Mouse (Mus musculus) liver, postnatal 0 days (tissue): ENCODE data around the gene Gadd45g. TPM values are rescaled to one million over a fixed set of nuclear protein-coding genes. Genes with fewer than 3 reads are reported as not detected.

Experiments
- ATAC-seq: fragments of 200-750 bp; cut with Nextera tagmentation; 2 replicates; pipeline ENCODE4 v1.8.0; 2017; ENCODE audit warnings: mild to moderate bottlenecking, moderate library complexity
- DNase-seq: peaks from one replicate; pipeline ENCODE4 v3.0.0-alpha.2; 2016
- H3K27ac ChIP-seq: fragments of 300-500 bp; sonication (generic); 2 replicates; pipeline ENCODE4 v1.5.1; 2014; ENCODE audit warnings: antibody characterized with exemption, moderate library complexity, mild to moderate bottlenecking, low read depth
- H3K27me3 ChIP-seq: fragments of 300-500 bp; sonication (generic); 2 replicates; pipeline ENCODE4 v1.6.1; 2014; ENCODE audit warnings: low read length, control low read depth, mixed read lengths; ENCODE audit not compliant: insufficient read depth
- H3K36me3 ChIP-seq: fragments of 300-500 bp; sonication (generic); replicated peaks from 2 replicates; pipeline ENCODE4 v1.6.1; 2014; ENCODE audit warnings: mild to moderate bottlenecking, control low read depth, low read length, moderate library complexity, mixed read lengths; ENCODE audit not compliant: insufficient read depth
- H3K4me1 ChIP-seq: fragments of 300-500 bp; sonication (generic); 2 replicates; pipeline ENCODE4 v1.6.1; 2014; ENCODE audit warnings: antibody characterized with exemption, mild to moderate bottlenecking, control low read depth; ENCODE audit not compliant: insufficient read depth
- H3K4me2 ChIP-seq: fragments of 300-500 bp; sonication (generic); 2 replicates; pipeline ENCODE4 v1.6.1; 2014; ENCODE audit warnings: low read depth, mild to moderate bottlenecking, low read length, moderate library complexity, mixed read lengths
- H3K4me3 ChIP-seq: fragments of 300-500 bp; sonication (generic); 2 replicates; pipeline ENCODE4 v1.5.1; 2014; ENCODE audit warnings: low read depth, low read length
- H3K9ac ChIP-seq: fragments of 300-500 bp; sonication (generic); replicated peaks from 2 replicates; pipeline ENCODE4 v1.6.1; 2014; ENCODE audit warnings: mild to moderate bottlenecking, moderate library complexity
- H3K9me3 ChIP-seq: fragments of 300-500 bp; sonication (generic); 2 replicates; pipeline ENCODE4 v1.6.1; 2016; ENCODE audit warnings: mild to moderate bottlenecking, control low read depth, low read length, mixed read lengths
- CTCF ChIP-seq: sonication (generic); IDR thresholded peaks from 2 replicates; pipeline ENCODE4 v1.5.1; 2016; ENCODE audit warnings: antibody characterized with exemption, low read depth
- EP300 ChIP-seq: IDR thresholded peaks from 2 replicates; pipeline ENCODE4 v1.6.1; 2016; ENCODE audit warnings: antibody characterized with exemption, low read depth, mild to moderate bottlenecking
- WGBS: fragments of 180-500 bp; shearing (Covaris S2); extraction: QIAGEN DNeasy Blood & Tissue Kit; methylation state at CpG from one replicate; pipeline ENCODE4 v1.1.7; 2014; ENCODE audit not compliant: insufficient replicate concordance; 5-methylcytosine and 5-hydroxymethylcytosine counted together
- polyA plus RNA-seq: library from polyadenylated mRNA; unstranded; fragments of >200 nt; fragmentation: Nextera tagmentation; extraction: Ambion mirVana; gene quantifications from 2 replicates; pipeline ENCODE4 v1.2.1, GENCODE M21; 2015

The Gadd45g gene
- polyA plus RNA-seq, 1 experiment from 2014 or later, result 20.6 TPM

GRCm38 (mm10) chr13:51876131-51876530 is 29.7 kb downstream of the Gadd45g start:
- no peak for DNase-seq
- no peaks in the 10 kb centered on the region for H3K9me3 ChIP-seq
- H3K4me2 ChIP-seq, result no peak overlapping the region
- no peak overlapping the region for H3K9ac ChIP-seq
- 80% methylated on average over 12 of the region's 12 CpGs for WGBS
- no peak overlapping the region for H3K4me3 ChIP-seq
- no peak for TF ChIP-seq CTCF
- TF ChIP-seq EP300, result no peak
- ATAC-seq, result no peak
- no peaks in the 10 kb centered on the region for H3K27me3 ChIP-seq
- no peaks in the 10 kb centered on the region for H3K36me3 ChIP-seq
- H3K4me1 ChIP-seq, result peaks cover 17% of the 10 kb centered on the region
- H3K27ac ChIP-seq, result no peak overlapping the region

DNA sequence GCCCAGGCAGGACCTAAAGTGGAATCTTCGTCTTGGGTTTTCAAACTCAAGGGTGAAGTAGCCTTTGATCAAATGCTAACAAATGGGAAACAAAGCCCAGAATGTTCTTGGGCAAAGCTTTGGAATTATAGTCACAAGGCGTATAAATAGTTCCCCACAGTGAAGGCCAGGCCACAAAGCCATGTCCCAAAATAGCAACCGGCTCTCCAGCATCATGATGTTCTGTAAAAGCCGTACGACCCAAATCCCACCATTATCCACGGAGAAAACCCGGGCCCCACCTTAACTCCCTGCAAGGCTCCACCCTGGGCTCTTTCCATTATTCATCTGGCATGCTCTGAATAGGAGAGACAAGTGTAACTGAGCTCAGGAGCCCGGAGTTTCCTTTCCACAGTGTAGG is 32.3 kb downstream of the Gadd45g start:
- no peak overlapping the region for H3K4me2 ChIP-seq
- ATAC-seq, result no peak
- DNase-seq, result no peak

GRCm38 (mm10) chr13:51879571-51879970 is 33.1 kb downstream of the Gadd45g start:
- no peak overlapping the region for H3K4me3 ChIP-seq
- no peaks in the 10 kb centered on the region for H3K9me3 ChIP-seq
- H3K27ac ChIP-seq, result no peak overlapping the region
- ATAC-seq (no peak), DNase-seq (no peak)
- H3K9ac ChIP-seq, result no peak overlapping the region
- H3K36me3 ChIP-seq, result no peaks in the 10 kb centered on the region
- 71% methylated on average over 3 of the region's 3 CpGs for WGBS
- no peak overlapping the region for H3K4me2 ChIP-seq
- H3K4me1 ChIP-seq, result peaks cover 32% of the 10 kb centered on the region
- no peaks in the 10 kb centered on the region for H3K27me3 ChIP-seq
- TF ChIP-seq CTCF (no peak), EP300 (no peak)

More for the DNA sequence above, 32.3 kb downstream of the Gadd45g start:
- H3K9me3 ChIP-seq, result no peaks in the 10 kb centered on the region
- H3K4me1 ChIP-seq, result peaks cover 24% of the 10 kb centered on the region
- TF ChIP-seq CTCF (no peak), EP300 (no peak)
- H3K27me3 ChIP-seq, result no peaks in the 10 kb centered on the region
- H3K36me3 ChIP-seq, result no peaks in the 10 kb centered on the region
- no peak overlapping the region for H3K27ac ChIP-seq
- 49% methylated on average over 8 of the region's 8 CpGs for WGBS
- no peak overlapping the region for H3K4me3 ChIP-seq
- H3K9ac ChIP-seq, result no peak overlapping the region

DNA sequence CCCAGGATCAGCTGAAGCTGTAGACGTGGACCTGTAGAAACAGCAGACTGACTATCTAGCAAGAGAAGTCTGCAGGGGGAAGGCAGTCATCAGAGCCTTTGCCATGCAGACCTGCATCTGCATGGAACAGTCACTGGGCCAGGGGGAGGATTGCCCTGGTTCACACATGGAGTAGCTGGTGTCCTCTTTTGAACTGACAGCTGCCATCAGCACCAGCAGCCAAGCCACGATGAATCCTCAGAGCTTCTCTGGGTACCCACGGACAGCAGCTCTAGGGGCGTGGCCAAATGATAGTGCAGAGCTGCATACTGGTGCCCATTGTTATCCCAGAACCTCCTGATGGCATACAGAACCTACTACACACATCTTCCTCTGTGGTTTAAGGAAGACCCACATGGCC is 33.5 kb downstream of the Gadd45g start:
- 65% methylated on average over 4 of the region's 4 CpGs for WGBS
- no peak overlapping the region for H3K27ac ChIP-seq

GRCm38 (mm10) chr13:51881271-51882128 is 35.0 kb downstream of the Gadd45g start:
- no peak for TF ChIP-seq EP300
- no peaks in the 10 kb centered on the region for H3K36me3 ChIP-seq
- peak; percentile 34; the same call in 1 of the 2 replicates for ATAC-seq
- no peak overlapping the region for H3K9ac ChIP-seq
- H3K4me1 ChIP-seq, result peaks cover 38% of the 10 kb centered on the region
- no peak overlapping the region for H3K27ac ChIP-seq
- no peaks in the 10 kb centered on the region for H3K27me3 ChIP-seq
- H3K4me3 ChIP-seq, result no peak overlapping the region
- DNase-seq, result peak; percentile 65
- WGBS, result 23% methylated on average over 11 of the region's 11 CpGs
- H3K9me3 ChIP-seq, result no peaks in the 10 kb centered on the region
- no peak overlapping the region; the same call in 1 of the 2 replicates for H3K4me2 ChIP-seq

More for the DNA sequence above, 33.5 kb downstream of the Gadd45g start:
- no peaks in the 10 kb centered on the region for H3K27me3 ChIP-seq
- peaks cover 32% of the 10 kb centered on the region for H3K4me1 ChIP-seq
- DNase-seq, result no peak
- no peaks in the 10 kb centered on the region for H3K9me3 ChIP-seq
- H3K36me3 ChIP-seq, result no peaks in the 10 kb centered on the region
- no peak overlapping the region for H3K9ac ChIP-seq
- no peak overlapping the region for H3K4me2 ChIP-seq
- no peak for ATAC-seq
- TF ChIP-seq CTCF (no peak), EP300 (no peak)
- no peak overlapping the region for H3K4me3 ChIP-seq

GRCm38 (mm10) chr13:51882218-51882617 is 35.7 kb downstream of the Gadd45g start:
- H3K36me3 ChIP-seq, result no peaks in the 10 kb centered on the region
- TF ChIP-seq CTCF (no peak), EP300 (no peak)
- no peaks in the 10 kb centered on the region for H3K9me3 ChIP-seq
- 84% methylated on average over 3 of the region's 3 CpGs for WGBS
- no peak for DNase-seq
- H3K4me3 ChIP-seq, result no peak overlapping the region
- H3K9ac ChIP-seq, result no peak overlapping the region
- ATAC-seq, result no peak
- no peak overlapping the region for H3K4me2 ChIP-seq
- H3K27ac ChIP-seq, result no peak overlapping the region
- peaks cover 43% of the 10 kb centered on the region for H3K4me1 ChIP-seq
- H3K27me3 ChIP-seq, result no peaks in the 10 kb centered on the region
